Mouse (Mus musculus): ENCODE data around the gene Flg.

The Flg gene

DNA sequence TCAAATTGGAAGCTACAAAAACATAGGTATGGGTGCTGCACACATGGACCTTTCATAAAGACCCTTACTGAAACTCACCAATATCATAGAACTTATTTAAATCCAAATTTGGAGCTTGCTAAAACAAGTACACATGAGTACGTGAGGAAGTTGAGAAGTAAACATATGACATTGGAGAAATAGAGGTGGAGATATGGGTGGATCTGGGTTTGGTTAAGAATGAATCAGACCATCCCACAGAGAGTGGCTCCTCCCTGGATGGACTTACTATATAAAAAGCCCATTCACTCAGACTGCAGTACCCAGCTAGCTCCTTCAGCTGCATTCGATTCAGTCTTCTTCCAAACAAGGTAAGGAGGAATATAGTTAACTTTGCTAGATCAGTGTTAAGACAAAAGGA, at the start of gene Flg:
TSS of gene Flg (plus strand) at position 301 of the 400 bp plus-strand sequence.
- no peak for DNase-seq

DNA sequence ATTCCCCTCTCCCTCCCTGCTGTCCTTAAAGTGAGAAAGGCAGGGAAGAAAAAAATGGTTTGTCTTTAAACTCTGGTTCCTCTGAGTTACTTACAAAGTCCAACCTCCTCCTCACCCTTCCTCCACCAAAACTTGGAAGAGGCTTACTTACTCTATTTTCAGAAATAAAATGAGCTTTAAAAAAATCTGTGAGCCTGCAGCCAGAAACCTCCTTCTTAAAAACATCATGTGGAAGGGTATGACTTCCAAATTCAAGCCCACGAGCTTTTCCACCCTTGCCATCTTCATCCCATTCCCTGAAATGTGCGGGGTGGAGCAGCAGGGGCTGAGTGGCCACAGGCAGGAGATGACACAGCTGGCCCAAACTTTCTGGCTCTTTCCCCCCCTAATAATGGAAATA, 24.2 kb downstream of the Flg start:
- DNase-seq = no peak

DNA sequence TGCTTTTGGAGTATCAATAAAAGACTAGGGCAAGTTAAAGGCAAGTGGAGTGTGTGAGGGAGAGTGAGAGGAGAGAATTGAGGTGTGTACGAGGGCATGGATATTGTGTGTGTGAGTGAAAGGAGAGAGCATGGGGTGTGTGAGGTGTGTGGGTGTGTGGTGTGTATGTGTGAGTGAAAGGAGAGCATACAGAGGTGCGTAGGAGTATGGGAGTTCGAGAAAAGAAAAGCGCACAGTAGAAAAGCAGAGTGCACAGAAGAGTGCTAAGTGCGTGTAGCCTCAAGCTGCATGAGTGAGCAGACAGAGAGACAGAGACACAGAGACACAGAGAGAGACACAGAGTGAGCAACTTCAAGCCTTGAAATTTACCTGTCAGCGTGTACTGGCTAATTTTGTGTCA, 26.5 kb downstream of the Flg start:
- no peak for DNase-seq

DNA sequence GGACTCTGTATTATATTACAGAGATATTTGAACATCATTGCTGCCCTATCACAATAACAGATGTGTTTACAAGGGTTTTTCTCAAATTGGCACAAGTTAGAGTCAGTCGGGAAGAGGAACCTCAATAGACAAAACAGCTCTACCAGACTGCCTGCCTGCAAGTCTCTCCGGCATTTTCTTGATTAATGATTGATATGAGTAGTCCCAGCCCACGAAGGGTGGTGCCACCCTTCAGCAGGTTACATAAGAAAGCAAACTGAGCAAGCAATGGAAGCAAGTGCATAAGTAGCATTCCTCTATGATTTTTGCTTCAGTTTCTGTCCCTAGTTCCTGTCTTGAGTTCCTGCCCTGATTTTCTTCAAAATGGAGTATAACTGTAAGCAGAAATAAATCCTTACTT, 28.6 kb downstream of the Flg start:
- DNase-seq = no peak

DNA sequence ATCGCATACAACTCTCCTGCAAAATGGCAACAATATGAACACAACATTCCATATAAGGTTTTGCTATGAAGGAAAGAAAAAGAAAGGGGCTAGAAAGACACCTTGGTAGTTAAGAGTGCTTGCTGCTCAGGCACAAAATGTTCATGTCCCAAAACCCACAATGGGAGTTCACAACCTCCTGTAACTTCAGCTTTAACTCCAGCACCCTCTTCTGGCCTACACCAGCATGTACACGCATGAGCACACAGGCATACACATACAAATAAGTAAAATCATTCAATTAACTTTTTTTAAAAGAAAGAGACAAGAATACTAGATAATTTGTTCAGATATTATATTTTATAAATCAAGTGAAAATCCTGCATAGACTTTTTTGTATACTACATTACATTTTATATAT, 32.8 kb downstream of the Flg start:
- no peak for DNase-seq

DNA sequence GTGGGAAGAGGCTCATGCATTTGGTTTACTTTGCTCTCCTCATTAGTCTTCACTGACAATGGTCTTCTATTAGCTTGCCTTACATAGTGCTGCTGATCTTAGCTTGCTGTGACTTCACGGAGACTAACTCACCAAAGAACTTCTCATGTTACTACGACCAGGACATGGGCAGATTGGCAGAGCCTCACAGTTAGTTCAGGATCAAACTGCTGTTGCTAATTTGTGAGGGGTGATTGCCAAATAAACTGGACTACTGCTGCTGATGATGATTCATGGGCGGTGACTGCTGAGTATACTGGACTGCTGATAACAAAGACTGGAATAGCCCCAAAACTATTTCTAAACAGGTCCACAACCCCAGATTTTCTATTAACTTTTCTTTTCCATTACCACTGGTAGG, 38.0 kb downstream of the Flg start:
- DNase-seq = no peak

DNA sequence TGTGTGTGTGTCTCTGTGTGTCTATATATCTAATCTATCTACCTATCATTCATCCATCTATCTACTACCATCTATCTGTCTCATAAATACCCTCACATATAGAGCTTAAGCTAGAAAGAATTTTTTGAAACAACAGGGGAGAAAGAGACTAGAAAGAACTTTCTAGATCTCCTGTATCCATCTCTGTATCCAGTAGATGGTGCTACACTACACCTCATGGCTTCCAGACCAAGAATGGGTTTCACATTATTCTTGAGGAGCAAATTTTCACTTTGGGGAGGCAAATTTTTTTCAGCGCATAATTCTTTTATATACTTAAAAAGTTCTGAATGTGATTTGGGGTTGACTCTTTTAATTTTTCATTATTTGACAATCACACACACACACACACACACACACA, 41.1 kb downstream of the Flg start:
- no peak for DNase-seq

DNA sequence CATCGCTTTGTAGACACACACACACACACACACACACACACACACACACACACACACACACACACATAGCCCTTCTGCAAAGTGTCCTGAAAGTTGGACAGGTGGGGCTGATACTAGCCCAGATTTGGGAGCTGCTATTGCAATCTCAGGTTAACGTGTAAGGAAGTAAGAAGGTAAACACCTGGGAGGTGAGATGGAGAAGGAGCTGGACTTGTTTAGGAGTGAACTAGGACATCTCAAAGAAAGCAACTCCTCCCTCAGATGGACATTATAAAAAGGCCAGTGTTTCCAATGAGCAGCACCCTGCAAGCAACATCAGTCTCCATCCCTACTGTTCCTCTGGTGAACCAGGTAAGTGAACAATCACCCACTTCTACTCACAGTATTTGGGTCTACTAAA, 46.1 kb downstream of the Flg start, which contains the start of gene Hrnr:
TSS of gene Hrnr (plus strand) at position 301 of the 400 bp plus-strand sequence.
- no peak for DNase-seq

DNA sequence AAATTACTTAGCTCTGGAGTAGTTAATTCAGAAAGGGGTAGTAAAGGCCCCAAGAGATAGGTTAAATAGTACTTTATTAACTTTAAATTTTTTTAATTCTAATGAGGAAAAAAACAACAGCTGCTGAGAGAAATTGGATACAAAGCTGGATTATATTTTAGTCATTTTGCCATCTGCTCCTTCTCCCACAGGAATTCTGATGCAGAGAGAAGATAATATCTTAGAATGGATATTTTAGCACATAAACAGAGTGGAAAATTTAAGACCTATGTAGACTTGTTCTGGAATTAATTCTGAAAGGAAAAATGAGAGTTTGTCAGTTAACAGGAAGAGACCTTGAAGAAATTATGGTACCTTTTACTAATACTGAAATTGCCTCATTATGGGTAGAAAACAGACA, 64.4 kb downstream of the Flg start:
- no peak for DNase-seq

DNA sequence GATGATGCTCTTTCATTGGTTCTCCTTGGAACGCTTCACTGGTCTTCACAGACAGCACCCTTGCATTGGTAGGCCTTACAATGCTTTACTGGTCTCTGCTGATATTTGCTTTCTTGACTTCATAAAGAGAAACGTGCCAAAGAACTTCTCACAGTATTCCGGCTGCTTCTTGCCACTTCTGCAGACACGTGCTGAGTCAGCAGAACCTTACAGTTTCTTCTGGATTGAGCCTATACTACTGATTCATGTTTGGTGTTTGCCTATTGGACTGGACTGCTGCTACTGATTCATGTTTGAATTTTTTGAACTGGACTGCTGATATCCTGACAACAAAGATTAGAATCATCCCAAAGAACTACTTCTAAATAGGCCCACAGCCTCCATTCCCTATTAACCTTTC, 66.7 kb downstream of the Flg start:
- DNase-seq = no peak

All from cerebellum, postnatal 25 days (tissue).